Mouse (Mus musculus) brain, embryonic 14.5 days (tissue): ENCODE measurements around the gene Sgip1. TPM values are rescaled to one million over a fixed set of nuclear protein-coding genes. Genes with fewer than 3 reads are reported as not detected.

Experiments used
- DNase-seq: peaks from one replicate; pipeline ENCODE4 v3.0.0-alpha.2; 2011; ENCODE audit warnings: low read depth
- CTCF ChIP-seq: fragments of 200-500 bp; IDR thresholded peaks from 2 replicates; pipeline ENCODE4 v1.5.1; 2012; ENCODE audit warnings: inconsistent platforms, mild to moderate bottlenecking, moderate library complexity, borderline replicate concordance; ENCODE audit not compliant: insufficient read depth, insufficient read length; ENCODE audit errors: extremely low read depth
- POLR2A ChIP-seq: fragments of 200-500 bp; IDR thresholded peaks from 2 replicates; pipeline ENCODE4 v1.6.1; 2012; ENCODE audit warnings: mild to moderate bottlenecking, inconsistent platforms, borderline replicate concordance; ENCODE audit not compliant: poor library complexity, insufficient read depth, insufficient read length, severe bottlenecking; ENCODE audit errors: extremely low read depth
- polyA plus RNA-seq: library from polyadenylated mRNA; depleted of rRNA; stranded (reverse); fragments of >200 nt; gene quantifications from 2 replicates; pipeline ENCODE4 v1.2.3, GENCODE M21; 2012

The Sgip1 gene
- polyA plus RNA-seq, 1 experiment, result 44.3 TPM

GRCm38 (mm10) chr4:102852290-102852689 is 111.2 kb downstream of the Sgip1 start:
- DNase-seq, result no peak
- TF ChIP-seq POLR2A (no peak), CTCF (no peak)

DNA sequence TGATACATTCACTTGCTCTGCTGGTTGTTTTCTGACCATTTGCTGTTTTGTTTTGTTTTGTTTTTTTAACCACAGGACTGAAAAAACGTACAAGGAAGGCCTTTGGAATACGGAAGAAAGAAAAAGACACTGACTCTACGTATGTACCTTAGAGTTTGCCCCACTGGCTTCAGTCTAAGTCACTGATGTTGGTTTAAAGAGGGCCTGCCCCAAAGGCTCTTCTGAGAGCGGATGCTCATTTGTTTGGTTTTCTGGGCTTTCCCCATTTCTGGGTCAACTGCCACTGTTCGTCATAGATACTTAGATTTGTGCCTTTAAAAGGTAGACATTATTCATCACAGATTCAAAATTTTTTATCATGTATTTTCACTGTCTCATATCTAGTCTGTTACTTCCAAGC is 111.7 kb downstream of the Sgip1 start:
- no peak for TF ChIP-seq POLR2A
- no peak for TF ChIP-seq CTCF

GRCm38 (mm10) chr4:102853330-102854022 is 112.4 kb downstream of the Sgip1 start:
- no peak for TF ChIP-seq CTCF
- TF ChIP-seq POLR2A, result no peak
- DNase-seq, result peak; percentile 41

More for the DNA sequence above, 111.7 kb downstream of the Sgip1 start:
- no peak for DNase-seq

DNA sequence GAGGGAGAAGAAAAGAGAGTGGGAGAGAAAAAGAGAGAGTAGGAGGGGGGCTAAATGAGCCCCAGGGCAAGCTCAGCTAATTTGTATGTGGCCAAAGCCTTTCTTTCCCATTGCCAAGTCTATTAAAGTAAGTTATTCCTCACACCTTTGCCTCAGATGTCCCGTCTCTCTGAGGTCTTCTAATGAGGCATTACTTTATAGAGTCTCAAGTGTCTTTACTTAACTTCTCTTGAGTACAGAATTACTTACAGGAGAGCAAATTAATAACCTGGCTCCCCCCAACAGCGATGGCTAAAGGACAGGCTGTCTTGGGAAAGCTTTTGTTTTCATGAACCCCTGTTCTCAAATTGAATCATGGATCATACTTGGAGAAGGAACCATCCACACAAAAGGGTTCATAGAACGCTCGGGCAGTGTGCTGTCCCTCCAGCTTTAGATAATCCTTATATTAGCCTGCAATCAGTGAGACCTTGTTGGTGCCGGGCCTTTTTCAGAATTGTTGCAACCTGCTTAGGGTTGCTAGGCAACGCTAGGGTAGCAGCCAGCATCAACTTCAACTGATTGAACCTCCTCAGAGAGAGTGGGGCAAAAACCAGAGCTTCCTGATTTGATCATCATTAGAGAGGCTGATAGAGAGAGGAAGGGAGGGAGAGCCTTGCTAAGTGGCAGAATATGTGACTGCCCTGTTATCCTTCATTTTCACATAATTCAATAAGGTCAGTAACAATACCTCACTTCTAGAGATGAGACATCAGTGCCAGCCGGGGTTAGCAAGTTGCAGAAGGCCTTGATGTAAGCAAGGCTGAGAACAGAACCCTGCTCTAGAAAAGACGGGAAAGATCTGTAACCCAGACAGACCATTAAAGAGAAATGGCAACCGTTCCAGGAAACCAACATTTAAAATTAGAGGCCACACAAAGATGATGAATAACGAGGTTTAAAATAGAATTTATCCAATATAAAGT is 114.1 kb downstream of the Sgip1 start:
- peak; percentile 89 for DNase-seq
- TF ChIP-seq POLR2A, result no peak
- no peak for TF ChIP-seq CTCF

- TF ChIP-seq POLR2A (no peak), CTCF (no peak)
These were observed 115.0 kb downstream of the Sgip1 start for GRCm38 (mm10) chr4:102856086-102856485.

DNA sequence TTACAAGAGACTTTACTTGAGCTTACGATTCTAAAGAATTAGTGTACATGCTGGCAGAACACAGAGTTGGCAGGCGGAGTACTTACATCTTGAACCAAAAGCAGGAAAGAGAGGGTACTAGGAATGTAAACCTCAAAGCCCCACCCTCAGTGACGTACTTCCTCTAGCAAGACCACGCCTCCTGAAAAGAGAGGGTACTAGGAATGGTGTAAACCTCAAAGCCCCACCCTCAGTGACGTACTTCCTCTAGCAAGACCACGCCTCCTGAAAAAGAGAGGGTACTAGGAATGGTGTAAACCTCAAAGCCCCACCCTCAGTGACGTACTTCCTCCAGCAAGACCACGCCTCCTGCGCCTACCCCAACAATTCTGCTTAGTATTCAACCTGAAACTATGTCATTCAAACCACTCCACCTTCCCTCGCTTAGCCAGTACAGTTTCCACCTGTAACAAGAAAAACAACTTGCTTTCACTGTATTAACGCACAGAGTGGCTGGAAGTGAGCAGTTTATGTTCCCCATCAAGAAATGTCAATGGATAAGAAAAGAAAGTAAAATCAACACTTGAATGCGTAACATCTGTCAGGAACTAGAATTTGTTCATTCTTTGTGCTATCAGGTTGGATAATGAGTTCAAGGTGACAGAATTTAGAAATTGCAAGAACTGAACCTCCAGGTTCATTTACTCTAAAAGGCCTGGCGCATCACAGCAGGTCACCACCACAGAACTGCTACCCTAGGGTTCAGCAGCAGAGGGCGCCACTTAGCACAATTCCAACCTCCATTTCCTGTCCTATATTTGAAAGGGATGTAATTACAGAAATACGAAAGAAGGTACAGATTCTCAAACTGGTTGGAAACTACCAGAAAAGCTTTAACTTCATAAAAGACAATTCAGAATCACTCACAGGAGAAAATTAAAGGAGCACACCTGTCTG is 118.4 kb downstream of the Sgip1 start:
- no peak for DNase-seq
- TF ChIP-seq CTCF (peak; percentile 50; the same call in 1 of the 2 replicates), POLR2A (no peak)

More at GRCm38 (mm10) chr4:102856086-102856485, 115.0 kb downstream of the Sgip1 start:
- peak; percentile 60 for DNase-seq

- TF ChIP-seq CTCF (no peak), POLR2A (no peak)
- no peak for DNase-seq
These were observed 121.9 kb downstream of the Sgip1 start for GRCm38 (mm10) chr4:102862751-102863710.

DNA sequence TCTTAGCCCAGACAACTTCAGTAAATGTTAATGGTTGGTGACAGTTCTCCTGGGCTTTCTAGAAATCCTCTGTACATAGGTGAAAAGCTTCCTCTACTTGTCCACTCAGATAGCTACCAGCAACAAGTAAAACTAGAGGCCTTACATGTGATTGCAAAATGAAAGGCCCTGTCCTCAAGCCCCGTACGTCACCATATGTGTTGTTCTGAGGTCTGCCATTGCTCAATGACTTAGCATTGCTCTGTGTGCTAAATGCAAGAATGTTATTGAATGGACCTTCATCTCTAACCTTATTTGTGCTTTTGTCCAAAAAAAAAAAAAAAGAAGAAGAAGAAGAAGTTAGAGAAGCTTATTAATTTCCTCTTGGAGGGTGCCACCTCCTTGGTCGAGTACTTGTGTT is 125.4 kb downstream of the Sgip1 start:
- TF ChIP-seq CTCF (no peak), POLR2A (no peak)
- no peak for DNase-seq

- TF ChIP-seq CTCF, result no peak
- TF ChIP-seq POLR2A, result no peak
- DNase-seq, result peak; percentile 53
These were observed 130.2 kb downstream of the Sgip1 start for GRCm38 (mm10) chr4:102871274-102871673.
